19 mouse cellular contexts compared by ENCODE assay signal in genomic region chr11:109970521-109970920, GRCm38 (mm10). TPM values are rescaled to one million over a fixed set of nuclear protein-coding genes. Genes with fewer than 3 reads are reported as not detected.
DNase-seq lines count a peak whose midpoint lies in the region; ATAC-seq lines count a peak whose summit lies in the region.
"Had no signal": no experiment of that assay in that cellular context is flagged by ENCODE, and none has a peak within 500 bp of the region (broad histone marks: within the 10 kb centered on the region; RNA-seq: fewer than 3 reads in every experiment).

No protein-coding gene starts in this region.

- DNase-seq in adrenal gland, postnatal 36 days = peak; percentile 8 to 16
- no peak for DNase-seq in adrenal gland, postnatal 14 days
- DNase-seq in kidney, adult 8-10 months = peak; percentile 11 to 20
- peak; percentile 30 for DNase-seq in kidney, postnatal 10 days
- peak; percentile 18 to 32 for DNase-seq in kidney, postnatal 36 days
- DNase-seq: adrenal gland, postnatal 25 days; cerebellum, adult 11-12 months; cerebellum, adult 9-10 months; cerebellum, postnatal 25 days; gastrocnemius, postnatal 10 days; heart, adult 2 months had no signal

- no peak overlapping the region for H3K4me3 ChIP-seq in kidney, embryonic 15.5 days (replicated peaks)
- H3K4me3 ChIP-seq: embryonic facial prominence, embryonic 13.5 days; forebrain, embryonic 12.5 days; heart, adult 2 months; heart, embryonic 12.5 days; hindbrain, embryonic 10.5 days had no signal

- 43% methylated on average over 4 of the region's 4 CpGs for WGBS in kidney, embryonic 15.5 days

- no peaks in the 10 kb centered on the region for H3K36me3 ChIP-seq in kidney, embryonic 15.5 days
- H3K36me3 ChIP-seq: embryonic facial prominence, embryonic 13.5 days; forebrain, embryonic 12.5 days; hindbrain, embryonic 10.5 days had no signal

- no peaks in the 10 kb centered on the region for H3K4me1 ChIP-seq in kidney, embryonic 15.5 days
- H3K4me1 ChIP-seq: embryonic facial prominence, embryonic 13.5 days; forebrain, embryonic 12.5 days; heart, embryonic 12.5 days; hindbrain, embryonic 10.5 days had no signal

- 0 out of 2 replicates have a peak, but pooled peaks cover 4% of the 10 kb centered on the region for H3K9me3 ChIP-seq in kidney, embryonic 15.5 days (replicated peaks)
- H3K9me3 ChIP-seq: hindbrain, embryonic 10.5 days had no signal

- no peak overlapping the region for H3K4me2 ChIP-seq in kidney, embryonic 15.5 days
- H3K4me2 ChIP-seq: embryonic facial prominence, embryonic 13.5 days; forebrain, embryonic 12.5 days; heart, embryonic 12.5 days; hindbrain, embryonic 14.5 days had no signal

- H3K27me3 ChIP-seq in kidney, embryonic 15.5 days = no peaks in the 10 kb centered on the region
- H3K27me3 ChIP-seq: embryonic facial prominence, embryonic 13.5 days; forebrain, embryonic 12.5 days; heart, embryonic 12.5 days had no signal

- ATAC-seq in kidney, embryonic 15.5 days (replicated peaks; ENCODE audit: low FRiP score) = no peak
- no peak for ATAC-seq in megakaryocyte progenitor cell, adult 5-6 weeks (replicated peaks; ENCODE audit: poor library complexity)
- ATAC-seq: forebrain, embryonic 16.5 days had no signal

- H3K27ac ChIP-seq in kidney, embryonic 15.5 days = no peak overlapping the region
- H3K27ac ChIP-seq: embryonic facial prominence, embryonic 13.5 days; forebrain, embryonic 12.5 days; heart, adult 2 months; hindbrain, embryonic 10.5 days; hindbrain, embryonic 14.5 days had no signal

- no peak overlapping the region for H3K9ac ChIP-seq in kidney, embryonic 15.5 days
- H3K9ac ChIP-seq: embryonic facial prominence, embryonic 13.5 days; forebrain, embryonic 12.5 days; heart, embryonic 12.5 days; hindbrain, embryonic 14.5 days had no signal

RNA-seq across cellular contexts. Expression of gene Abca8b, which starts 25.1 kb away (rescaled TPM):
- 1 to 10 TPM; 6.9 to 8.2 TPM for total RNA-seq in adrenal gland, postnatal 36 days (2021)
- total RNA-seq in adrenal gland, postnatal 14 days (2021) = 6.8 and 10.5 TPM in 2 replicates
- polyA plus RNA-seq in kidney, embryonic 15.5 days (2015; fragmentation: Nextera tagmentation; extraction: Ambion mirVana) = 0.47 and 0.63 TPM in 2 replicates
- total RNA-seq in megakaryocyte progenitor cell, adult 5-6 weeks (2015) = 0.10 and 0.20 TPM in 2 replicates
- total RNA-seq in megakaryocyte progenitor cell, adult 5-6 weeks (2017) = 0.04 TPM in 1 of 2 replicates, not detected in the other
